Mouse (Mus musculus) gastrocnemius, postnatal 36 days (tissue): ENCODE measurements at regions not wholly inside any gene's neighbourhood (a gene's known extent, or its start where the extent isn't known, plus 50 kb on each side); places are given as distances from the start of the nearest gene placed in this dataset.
A peak's percentile ranks its signal among the peaks of the same experiment; 100 is the strongest.

Experiments
- DNase-seq, 2 experiments: peaks; one replicate each; pipeline ENCODE4 v3.0.0; 2022
- intact Hi-C: fragments of 180-260 bp; cut with DNase I; formaldehyde crosslinking; loops from one replicate; pipeline ENCODE4 v1.15.1; 2025

DNA sequence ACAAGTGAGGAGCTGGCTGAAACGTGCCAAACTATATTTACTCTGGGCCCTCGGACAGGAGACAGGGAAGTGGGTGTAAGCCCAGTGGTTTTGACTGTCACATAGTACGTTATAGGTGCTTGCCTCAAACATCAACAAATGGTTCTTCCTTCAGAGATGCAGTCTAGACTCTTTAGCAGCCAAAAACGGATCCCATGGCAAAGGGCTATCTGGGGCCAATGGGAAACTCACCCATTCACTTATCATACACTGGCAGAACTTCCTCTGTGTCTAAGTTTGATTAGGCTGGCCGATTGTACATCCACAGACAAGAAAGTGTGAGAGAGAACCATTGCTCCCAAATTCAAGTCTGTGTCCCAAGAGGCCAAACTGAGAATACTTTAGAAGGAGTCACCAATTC, 115.9 kb downstream of the Pja1 start:
- no peak for DNase-seq
- intact Hi-C loops: loop anchor here (10.0 kb wide), 1 partner anchor 220 kb away; the partner anchor contains the start of gene Efnb1

DNA sequence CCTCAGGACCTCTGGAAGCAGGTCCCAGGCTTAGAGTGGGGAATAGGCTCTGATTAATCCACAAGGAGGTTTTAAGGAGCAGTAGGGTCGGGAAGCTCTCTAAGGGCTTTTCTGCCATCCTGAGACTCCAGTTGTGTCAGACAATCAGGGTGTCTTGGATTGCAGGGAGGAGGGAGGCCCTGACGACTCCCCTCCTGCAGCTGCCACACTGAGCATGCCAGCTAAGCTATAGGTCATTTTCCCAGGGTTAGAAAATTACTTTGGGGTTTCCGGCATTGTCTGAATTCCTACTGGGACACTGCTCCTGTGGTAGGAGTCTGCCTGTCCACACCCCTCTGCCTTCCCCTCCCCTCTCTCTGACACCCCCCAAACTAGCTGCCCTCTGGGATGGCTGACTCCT, 120.8 kb downstream of the Pja1 start:
- intact Hi-C loops: loop anchor here (10.0 kb wide), 1 partner anchor 215 kb away; the partner anchor contains the start of gene Efnb1
- DNase-seq: no peak

DNA sequence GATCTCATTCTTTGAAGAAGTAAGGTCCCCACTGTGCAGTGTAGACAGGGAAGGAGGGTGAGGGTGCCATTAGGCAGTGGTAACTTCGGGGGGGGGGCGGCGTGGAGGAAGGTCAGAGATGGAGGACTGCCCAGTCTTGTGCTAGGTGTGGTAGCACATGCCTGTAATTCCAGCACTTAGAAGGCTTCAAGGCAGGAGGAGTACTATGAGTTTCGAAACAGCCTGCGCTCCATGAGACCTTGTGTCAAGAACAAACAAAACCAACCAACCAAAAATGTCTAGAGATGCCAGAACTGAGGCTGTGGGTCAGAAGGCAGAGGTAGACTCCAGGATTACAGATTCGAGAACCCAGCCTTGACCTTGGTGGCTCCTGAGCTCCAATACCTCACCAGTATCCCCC, 130.8 kb downstream of the Pja1 start:
- intact Hi-C loops: no loop called here
- no peak for DNase-seq

DNA sequence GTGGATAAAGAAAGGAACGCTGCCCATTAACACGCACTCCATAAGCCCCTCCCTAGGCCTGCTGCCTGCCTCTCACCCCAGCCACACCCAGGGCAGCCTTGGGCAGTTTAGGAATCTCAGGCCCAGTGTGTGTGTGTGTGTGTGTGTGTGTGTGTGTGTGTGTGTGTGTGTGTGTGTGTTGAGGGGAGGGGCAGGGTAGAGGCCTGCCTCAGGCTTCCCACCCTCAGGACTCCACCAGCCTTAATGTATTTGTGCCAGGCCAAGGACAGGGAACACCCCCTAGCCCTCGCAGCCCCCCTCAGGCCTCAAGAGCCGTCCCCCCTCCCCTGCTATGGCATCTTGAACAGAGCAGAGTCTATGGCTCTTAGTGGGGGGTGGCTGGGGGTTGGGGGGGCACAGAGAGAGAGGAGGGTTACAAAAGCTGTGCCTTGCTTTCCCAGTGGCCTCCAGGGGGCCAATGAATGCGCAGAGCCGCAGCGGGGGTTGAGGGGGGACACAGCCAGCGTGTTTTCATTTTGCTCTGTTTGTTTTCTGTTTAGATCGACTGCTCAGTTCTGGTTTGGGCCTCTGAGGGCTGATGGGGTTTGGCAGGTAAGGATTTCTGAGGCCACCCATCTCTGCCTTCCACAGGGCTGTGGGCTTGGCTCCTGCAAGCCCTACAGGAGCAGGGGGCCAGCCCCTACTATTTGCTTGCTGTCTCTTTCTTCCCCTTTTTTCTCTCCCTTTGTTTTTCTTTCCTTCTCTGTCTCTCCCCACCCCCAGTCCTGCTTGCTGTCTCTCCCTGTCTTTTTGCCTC, 131.8 kb downstream of the Pja1 start:
- intact Hi-C loops: no loop called here
- DNase-seq: no peak

DNA sequence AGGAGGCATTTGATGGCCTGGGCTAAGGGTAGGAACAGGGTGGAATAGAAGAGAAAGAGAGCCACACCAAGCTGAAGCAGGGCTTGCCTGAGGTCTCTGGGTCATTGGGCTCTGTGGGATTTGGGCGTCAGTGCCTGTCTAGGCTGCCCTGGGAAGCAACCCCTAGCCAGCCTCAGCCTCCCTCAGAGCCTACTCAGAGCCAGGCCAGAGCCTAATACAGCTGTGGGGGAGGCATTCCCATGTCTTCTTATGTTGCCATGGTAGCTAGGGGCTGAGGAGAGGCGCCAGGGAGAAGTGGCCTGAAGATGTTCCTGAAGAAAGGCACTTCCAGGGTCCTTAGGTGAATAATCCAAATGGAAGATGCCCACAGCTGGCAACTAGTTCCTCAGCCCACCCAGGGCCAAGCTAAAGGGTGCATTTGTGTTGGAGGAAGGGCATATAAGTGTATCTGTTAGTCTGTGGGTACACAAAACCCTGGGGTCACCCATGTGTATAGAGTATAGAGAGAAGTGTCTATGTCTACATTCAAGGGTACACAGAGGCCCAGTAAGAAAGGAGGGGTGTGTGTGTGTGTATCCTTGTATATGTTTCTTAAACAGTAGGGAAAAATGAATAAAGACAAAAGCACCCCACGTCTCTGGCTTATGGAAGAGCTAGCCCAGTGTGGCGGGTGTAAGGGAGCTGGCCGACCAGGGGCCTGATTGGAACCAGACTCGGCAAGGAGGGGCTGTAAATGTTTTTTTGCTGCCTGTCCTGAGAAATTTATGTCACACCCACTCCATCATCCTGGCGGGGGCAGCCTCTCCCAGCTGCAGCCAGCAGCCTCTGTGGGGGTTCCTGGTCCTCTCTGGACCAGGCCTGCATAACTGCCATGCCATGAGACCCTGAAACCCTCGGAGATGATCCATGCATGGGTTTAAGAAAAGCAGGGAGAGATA, 134.2 kb downstream of the Pja1 start:
- intact Hi-C loops: no loop called here
- DNase-seq: no peak

DNA sequence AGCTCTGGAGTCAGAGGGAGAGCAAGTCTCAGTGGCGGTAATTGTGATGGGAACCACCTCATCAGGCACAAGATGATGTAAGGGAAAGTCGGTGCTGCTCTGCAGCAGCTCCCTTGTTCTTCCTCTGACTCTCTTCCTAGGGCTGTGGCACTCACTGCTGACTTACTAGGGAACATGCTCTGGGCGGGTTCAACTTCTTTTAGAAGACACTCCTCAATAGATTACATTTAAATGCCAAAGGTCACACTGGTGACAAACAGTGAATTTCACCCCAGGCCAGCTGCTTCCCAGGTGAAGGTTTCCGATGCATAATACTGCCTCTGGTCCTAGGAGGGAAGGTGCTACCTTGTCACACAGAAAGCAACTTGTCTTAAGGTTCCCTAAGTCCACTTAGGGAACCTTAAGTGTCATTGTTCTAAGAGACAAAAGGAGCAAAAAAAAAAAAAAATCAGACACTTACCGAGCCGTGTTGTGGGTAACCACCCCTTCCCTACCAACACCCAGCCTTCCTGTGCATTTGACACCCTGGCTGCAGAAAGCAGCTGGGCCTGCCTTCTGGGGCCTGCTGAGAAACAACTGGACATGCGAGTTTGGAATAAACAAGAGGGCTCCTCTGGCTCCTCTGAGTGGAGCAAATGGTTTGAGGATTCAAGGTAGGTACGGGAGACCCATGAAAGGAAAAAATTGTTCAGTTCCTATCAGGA, 135.0 kb downstream of the Pja1 start:
- intact Hi-C loops: no loop called here
- DNase-seq: no peak

DNA sequence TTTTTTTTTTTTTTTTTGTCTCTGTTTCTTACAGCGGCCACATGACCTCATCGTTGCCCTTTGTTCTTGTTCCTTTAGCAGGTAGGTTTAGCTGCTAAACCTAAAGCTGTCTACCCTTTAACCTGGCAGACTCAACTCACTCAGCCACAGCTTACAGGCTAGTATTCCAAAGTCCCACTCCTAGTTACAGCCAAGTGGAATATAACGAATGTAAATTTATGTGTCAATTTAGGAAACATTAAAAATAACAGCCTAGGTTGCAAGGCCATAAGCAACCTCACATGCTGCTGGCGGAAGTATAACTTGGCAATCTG, 138.7 kb downstream of the Pja1 start:
- no peak for DNase-seq
- intact Hi-C loops: no loop called here

DNA sequence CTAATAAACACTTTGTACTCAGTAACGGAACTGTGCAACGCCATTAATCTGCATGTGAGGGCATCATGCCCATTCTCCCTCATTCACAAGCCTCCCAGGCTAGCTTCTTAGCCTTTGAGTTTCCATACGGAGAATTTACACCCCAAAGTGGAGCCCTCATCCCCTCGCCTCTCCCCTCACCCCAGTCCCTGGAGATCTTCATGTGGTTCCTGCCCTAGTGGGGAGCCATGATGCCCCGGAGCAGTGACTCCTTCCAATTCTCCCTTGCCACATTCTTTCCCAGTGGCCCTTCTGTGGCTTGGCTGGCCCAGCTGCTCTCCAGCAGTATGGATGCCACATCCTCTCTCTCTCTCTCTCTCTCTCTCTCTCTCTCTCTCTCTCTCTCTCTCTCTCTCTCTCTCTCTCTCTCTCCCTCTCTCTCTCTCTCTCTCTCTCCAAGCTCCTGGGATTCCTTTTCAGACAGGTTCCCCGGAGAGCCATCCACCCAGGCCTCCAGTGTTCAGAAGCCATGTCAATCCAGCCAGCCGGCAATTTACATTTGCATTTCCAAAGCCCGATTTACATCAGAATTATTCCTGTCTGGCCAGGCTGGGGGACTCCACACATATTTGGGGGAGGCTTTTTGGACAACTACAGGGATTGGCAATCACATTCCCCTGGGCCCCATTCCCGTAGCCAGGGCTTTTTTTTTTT, 139.2 kb downstream of the Pja1 start:
- DNase-seq: no peak
- intact Hi-C loops: no loop called here

DNA sequence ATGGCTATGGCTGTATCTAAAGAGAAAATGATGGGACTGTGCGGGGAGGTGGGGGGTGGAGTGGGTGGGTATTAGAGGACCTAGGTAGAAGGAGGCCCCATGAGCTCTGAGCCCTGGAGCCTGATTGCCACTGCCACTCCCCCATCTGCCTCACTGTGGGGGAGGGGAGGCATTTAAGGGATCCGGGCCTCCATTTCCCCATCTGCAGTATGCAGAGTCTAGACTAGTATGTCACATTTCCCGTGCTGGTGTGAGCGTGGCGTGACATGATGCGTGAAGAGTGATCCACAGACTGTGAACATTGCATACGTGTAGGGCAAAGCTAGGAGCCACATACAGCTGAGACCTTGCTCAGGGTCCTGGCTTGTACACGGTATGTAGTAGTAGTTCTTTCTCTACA, 140.7 kb downstream of the Pja1 start:
- no peak for DNase-seq
- intact Hi-C loops: no loop called here

DNA sequence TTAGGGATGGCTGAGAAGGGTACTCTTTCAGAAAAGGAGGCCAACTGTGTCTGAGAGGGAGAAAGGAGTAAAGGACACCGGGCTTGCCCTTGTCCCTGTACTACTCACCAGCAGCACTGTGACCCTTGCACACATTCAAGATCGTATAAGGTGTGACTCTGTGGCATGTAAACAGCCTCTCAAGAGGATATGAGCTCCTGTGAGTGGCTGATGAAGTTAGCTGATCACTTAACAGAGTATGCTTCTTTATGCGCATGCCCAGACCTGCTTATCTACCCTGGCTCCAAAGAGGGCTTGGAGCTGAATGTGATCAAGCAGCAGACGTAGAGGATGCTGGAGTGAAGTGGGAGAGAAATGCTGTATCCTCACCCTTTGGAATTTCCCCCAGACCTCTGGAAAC, 142.5 kb downstream of the Pja1 start:
- intact Hi-C loops: no loop called here
- DNase-seq: no peak

DNA sequence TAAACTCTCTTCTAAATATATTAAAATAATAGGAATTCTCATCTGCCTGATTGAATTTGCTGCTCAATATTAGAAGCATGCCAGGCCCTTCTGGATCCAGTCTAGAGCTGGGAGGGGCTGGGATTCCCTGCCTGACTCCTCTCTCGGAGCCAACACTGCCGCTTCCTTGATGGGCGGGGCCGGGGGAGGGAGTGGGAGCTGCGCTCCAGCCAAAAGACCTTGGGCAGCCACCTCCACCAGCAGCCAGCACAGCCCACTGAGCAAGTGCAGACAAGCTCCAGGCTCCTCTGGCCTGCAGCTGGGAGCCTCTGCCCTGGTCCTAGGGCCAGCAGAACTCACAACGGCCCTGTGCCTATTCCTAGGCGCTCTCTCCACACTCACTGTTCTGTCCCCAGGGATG, 144.9 kb downstream of the Pja1 start:
- DNase-seq: peak; percentile 19 to 26
- intact Hi-C loops: no loop called here

DNA sequence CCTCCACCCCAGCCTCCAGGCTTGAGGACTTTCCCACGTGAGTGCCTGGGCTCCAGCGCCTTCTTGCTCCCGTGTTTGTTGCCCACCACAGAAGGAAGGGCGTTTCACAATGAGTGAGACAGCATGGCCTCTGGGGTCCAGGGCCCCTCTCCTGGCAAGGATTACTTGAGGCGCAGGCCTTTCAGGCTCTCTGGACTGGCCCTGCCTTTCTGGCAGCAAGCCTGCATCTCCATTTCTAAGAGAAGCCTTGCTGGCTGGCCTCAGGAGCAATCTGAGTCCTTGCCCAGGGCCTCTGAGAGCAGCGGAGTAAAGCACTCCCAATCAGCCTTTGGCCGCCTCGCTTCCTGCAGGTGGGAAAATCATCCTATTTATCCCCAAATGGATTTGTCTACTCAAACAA, 145.6 kb downstream of the Pja1 start:
- DNase-seq: peak; percentile 37 to 43
- intact Hi-C loops: no loop called here

DNA sequence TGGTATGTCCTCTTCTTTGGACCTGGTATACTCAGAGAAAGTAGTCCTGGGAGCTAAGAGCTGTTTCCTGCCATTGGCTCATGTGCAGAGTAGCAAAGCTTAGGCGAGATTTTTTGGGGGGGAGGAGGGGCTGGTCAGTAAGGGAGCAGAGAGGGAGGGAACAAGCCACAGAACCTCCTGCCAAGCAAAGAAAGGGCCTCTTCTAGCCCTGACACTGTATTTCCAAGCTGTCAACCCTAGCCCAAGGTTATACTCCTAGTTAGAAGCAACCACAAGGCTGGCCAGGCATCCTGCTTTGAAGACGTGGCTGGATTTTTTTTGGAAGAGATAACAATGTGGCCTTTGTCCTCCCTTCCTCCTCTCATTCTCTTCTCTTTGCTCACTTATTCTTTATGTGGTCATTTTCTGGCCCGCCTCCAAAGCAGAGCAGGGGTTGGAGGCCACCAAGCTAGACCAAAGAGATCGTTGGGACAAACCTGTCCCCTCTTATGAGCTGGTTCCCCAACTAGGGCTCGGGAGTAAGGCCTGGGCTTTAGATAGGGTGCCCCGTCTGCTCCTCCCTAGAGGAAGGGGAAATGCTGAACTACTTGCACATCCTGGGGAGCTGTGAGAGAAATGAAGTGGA, 146.4 kb downstream of the Pja1 start:
- intact Hi-C loops: no loop called here
- DNase-seq: no peak

DNA sequence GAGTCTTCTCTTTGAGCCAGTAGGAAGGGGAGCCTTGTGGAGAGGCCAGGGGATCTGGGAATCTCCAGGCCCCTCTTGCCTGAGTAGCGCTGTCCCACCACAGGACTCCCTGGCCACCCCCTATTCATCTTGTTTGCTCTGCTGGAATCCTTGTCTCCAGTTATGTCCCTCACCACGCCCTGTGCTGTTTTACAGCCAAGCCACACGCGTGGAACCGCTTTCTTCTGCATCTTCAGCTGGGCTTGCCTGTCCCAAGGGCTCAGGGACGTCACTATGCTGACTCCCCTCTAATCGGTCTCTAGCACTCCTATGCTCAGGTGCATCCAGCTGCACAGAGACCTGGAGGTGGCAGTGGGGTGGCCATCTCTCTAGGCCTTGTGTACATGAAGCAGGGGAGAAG, 151.3 kb downstream of the Pja1 start:
- no peak for DNase-seq
- intact Hi-C loops: no loop called here

DNA sequence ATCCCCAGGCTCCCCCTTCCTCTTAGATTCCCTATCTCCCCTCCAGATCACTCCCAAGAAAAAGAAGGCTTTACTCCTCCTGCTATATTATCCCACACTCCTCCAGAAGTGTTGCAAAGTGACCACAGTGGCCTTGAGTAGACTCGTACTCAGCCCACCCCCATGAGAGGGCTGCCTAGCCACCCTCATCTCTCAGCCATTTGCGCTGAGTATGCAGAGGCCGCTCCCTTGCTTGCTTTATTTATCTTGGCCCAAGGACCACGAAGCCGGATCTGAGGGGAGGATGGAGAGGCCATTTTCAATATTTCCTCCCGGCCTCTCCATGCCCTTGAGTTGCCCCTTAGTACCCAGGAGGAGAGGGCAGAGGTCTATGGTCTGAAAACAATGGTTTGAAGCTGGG, 151.9 kb downstream of the Pja1 start:
- no peak for DNase-seq
- intact Hi-C loops: no loop called here

DNA sequence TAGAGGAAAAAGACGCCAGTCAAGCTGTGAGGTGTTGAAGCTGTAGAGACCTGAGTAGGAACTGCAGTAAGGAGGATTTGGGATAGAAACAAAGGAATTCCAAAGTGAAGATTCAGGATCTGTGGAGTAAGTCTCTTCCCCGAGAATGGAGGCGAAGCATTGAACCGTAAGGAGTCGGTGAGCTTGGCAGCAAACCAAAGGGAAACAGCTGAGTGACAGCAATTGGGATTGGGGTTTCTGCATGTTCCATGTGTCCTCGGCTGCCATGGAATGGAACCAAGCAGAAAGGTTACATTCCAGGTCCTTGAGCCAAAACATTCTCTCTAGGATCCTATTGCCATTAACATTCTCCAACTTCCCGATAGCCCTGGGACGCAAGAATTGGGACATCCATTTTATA, 152.9 kb downstream of the Pja1 start:
- no peak for DNase-seq
- intact Hi-C loops: no loop called here

DNA sequence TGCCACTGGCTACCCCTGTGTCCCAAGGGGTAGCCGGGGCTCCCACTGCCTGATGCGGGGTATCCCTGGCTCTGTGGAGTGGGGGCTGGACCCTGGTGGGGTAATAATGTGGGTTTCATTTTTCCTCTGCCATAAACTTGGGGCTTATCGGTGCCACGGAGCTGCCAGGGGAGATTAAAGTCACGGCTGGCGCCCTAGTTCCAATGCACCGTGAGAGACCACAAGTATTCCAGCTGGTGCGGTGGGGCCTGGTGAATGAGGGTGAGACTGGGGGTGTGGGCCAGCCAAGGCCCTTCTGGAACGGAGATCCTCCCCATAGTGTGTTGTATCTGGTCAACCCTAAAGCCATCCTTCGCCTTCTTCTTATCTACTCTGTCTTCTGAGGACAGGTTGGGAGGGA, 153.3 kb downstream of the Pja1 start:
- intact Hi-C loops: no loop called here
- no peak for DNase-seq

DNA sequence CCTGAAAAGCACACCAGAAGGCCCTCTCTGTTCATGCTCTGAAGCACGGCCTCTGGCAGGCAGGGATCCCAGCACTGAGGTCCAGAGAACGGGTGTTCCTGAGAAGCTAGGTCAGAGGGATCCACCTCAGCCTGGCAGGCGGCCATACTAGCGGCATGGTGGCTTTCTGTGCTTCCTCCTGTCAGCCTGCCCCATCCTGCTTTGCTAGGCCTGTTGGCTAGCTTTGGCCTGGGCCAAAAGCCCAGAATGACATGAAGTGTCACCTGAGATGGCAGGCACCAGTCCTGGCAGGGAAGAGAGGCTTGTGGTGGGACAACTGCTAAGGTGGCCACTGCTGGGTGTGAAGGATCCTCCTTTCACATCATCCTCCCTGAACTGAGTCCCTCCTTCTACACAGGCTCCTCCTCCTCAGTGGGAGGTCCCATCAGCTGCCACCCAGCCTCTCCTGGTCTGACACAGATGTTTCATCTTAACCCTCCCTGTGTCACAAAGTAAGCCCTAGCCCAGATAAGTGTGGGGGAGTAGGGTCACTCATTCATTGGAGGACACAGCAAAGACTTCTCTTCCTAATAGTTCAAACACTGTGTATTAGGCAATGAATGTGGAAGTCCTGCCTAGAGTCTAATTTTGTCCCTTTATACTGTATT, 154.5 kb downstream of the Pja1 start:
- intact Hi-C loops: no loop called here
- peak in 1 of 2 experiments; percentile 44 for DNase-seq

DNA sequence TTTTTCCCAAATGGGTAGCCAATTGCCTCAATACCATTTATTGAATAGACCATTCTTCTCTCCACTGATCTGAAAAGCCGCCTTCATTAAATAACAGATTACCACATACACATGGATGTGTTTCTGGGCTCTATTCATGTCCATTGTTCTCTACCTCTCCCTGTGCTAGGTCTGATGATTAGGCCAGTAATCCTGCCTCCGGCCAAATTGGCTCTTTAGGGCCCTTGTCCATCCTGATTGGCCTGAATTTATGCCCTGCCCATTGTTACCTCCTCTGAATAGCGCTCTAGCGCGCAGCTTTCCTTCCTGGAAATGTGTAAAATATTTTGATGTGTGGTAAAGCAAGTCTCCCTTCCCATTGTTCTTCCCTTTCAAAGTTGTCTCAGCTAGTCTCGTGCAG, 163.2 kb downstream of the Efnb1 start:
- no peak for DNase-seq
- intact Hi-C loops: no loop called here

DNA sequence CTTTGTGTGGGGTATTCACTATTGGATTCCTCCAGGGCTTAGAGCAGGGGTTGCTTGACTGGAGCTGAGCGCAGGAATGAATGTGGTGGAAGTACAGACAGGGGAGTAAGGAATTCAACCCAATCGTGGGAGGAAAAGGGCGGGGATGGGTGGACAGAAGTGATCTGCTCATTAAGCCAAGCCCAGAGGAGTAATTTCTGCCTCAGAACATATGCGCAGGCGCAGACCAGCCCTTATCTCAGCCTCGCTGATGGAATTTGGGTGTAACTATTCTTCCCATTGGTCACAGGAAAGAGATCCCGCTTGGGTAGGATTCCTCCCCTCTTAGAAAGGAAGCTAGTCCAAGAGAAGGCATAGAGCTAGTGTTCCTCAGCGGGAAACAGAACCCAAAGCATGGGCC, 158.8 kb downstream of the Efnb1 start:
- intact Hi-C loops: no loop called here
- no peak for DNase-seq
